Mouse (Mus musculus) embryonic facial prominence, embryonic 13.5 days (tissue): ENCODE results near the gene Gm21988. TPM values are rescaled to one million over a fixed set of nuclear protein-coding genes. Genes with fewer than 3 reads are reported as not detected.
A peak's percentile ranks its signal among the peaks of the same experiment; 100 is the strongest.

Source experiments
- ATAC-seq: fragments of 200-750 bp; cut with Nextera tagmentation; 2 replicates; pipeline ENCODE4 v1.8.0; 2017; ENCODE audit warnings: low read depth; ENCODE audit not compliant: insufficient number of reproducible peaks, insufficient read depth, low FRiP score, low TSS enrichment
- H3K27ac ChIP-seq: fragments of 300-500 bp; sonication (generic); 2 replicates; pipeline ENCODE4 v1.5.1; 2015; ENCODE audit warnings: moderate library complexity, mild to moderate bottlenecking, inconsistent platforms
- H3K27me3 ChIP-seq: fragments of 300-500 bp; sonication (generic); 2 replicates; pipeline ENCODE4 v1.6.1; 2015; ENCODE audit warnings: mild to moderate bottlenecking, inconsistent platforms
- H3K36me3 ChIP-seq: fragments of 300-500 bp; sonication (generic); 2 replicates; pipeline ENCODE4 v1.6.1; 2015; ENCODE audit warnings: mild to moderate bottlenecking, inconsistent platforms
- H3K4me1 ChIP-seq: fragments of 300-500 bp; sonication (generic); 2 replicates; pipeline ENCODE4 v1.6.1; 2015; ENCODE audit warnings: inconsistent platforms
- H3K4me2 ChIP-seq: fragments of 300-500 bp; sonication (generic); 2 replicates; pipeline ENCODE4 v1.6.1; 2015; ENCODE audit warnings: moderate library complexity, mild to moderate bottlenecking, inconsistent platforms
- H3K4me3 ChIP-seq: fragments of 300-500 bp; sonication (generic); 2 replicates; pipeline ENCODE4 v1.5.1; 2015; ENCODE audit warnings: mild to moderate bottlenecking, inconsistent platforms
- H3K9ac ChIP-seq: fragments of 300-500 bp; sonication (generic); 2 replicates; pipeline ENCODE4 v1.6.1; 2015; ENCODE audit warnings: mild to moderate bottlenecking, inconsistent platforms
- H3K9me3 ChIP-seq: fragments of 300-500 bp; sonication (generic); 2 replicates; pipeline ENCODE4 v1.6.1; 2016; ENCODE audit warnings: inconsistent platforms
- WGBS: fragments of 180-500 bp; shearing (Covaris S2); methylation state at CpG from one replicate; pipeline ENCODE4 v1.1.7; 2015; ENCODE audit warnings: mixed read lengths; 5-methylcytosine and 5-hydroxymethylcytosine counted together
- polyA plus RNA-seq: library from polyadenylated mRNA; unstranded; fragments of >200 nt; fragmentation: Nextera tagmentation; extraction: Ambion mirVana; gene quantifications from 2 replicates; pipeline ENCODE4 v1.2.1, GENCODE M21; 2015

The Gm21988 gene
- polyA plus RNA-seq, result 11.7 and 13.9 TPM in 2 replicates

GRCm38 (mm10) chr11:70239541-70240279 lies at the start of gene Gm21988, which contains the start of gene Rnasek:
Gene Gm21988 (minus strand): TSS chr11:70239830.
Gene Rnasek (minus strand): TSS chr11:70239842.
- H3K4me2 ChIP-seq, result peak within 1 kb of the TSS; percentile 83
- 1% methylated on average over 33 of the region's 35 CpGs for WGBS

GRCm38 (mm10) chr11:70289236-70289635 lies 49.6 kb upstream of the Gm21988 start:
- ATAC-seq, result no peak
- Histone ChIP-seq H3K4me3 (no peak overlapping the region), H3K27ac (no peak overlapping the region), H3K4me1 (no peaks in the 10 kb centered on the region; the same call in 1 of the 2 replicates), H3K9me3 (no peaks in the 10 kb centered on the region), H3K36me3 (no peaks in the 10 kb centered on the region), H3K4me2 (no peak overlapping the region), H3K27me3 (no peaks in the 10 kb centered on the region), H3K9ac (no peak overlapping the region)
- WGBS, result 45% methylated on average over 6 of the region's 6 CpGs

More at GRCm38 (mm10) chr11:70239541-70240279, at the start of gene Gm21988, which contains the start of gene Rnasek:
- Histone ChIP-seq H3K9me3 (no peaks in the 10 kb centered on the region), H3K4me3 (peak within 1 kb of the TSS; percentile 81), H3K9ac (peak within 1 kb of the TSS; percentile 87), H3K27ac (peak within 1 kb of the TSS; percentile 93), H3K36me3 (peaks cover 14% of the 10 kb centered on the region), H3K4me1 (peaks cover 37% of the 10 kb centered on the region), H3K27me3 (0 out of 2 replicates have a peak, but pooled peaks cover 2% of the 10 kb centered on the region)
- no peak for ATAC-seq

GRCm38 (mm10) chr11:70288102-70288501 lies 48.5 kb upstream of the Gm21988 start:
- Histone ChIP-seq H3K4me1 (no peaks in the 10 kb centered on the region; the same call in 1 of the 2 replicates), H3K27me3 (no peaks in the 10 kb centered on the region), H3K4me3 (no peak overlapping the region), H3K9ac (no peak overlapping the region), H3K27ac (no peak overlapping the region), H3K4me2 (no peak overlapping the region), H3K36me3 (no peaks in the 10 kb centered on the region), H3K9me3 (no peaks in the 10 kb centered on the region)
- ATAC-seq, result no peak
- 86% methylated on average over 10 of the region's 10 CpGs for WGBS

- no peak for ATAC-seq
- H3K9me3 ChIP-seq, result no peaks in the 10 kb centered on the region
- H3K4me2 ChIP-seq, result no peak overlapping the region
- H3K4me1 ChIP-seq, result no peaks in the 10 kb centered on the region; the same call in 1 of the 2 replicates
- H3K27me3 ChIP-seq, result no peaks in the 10 kb centered on the region
- no peak overlapping the region for H3K9ac ChIP-seq
- no peak overlapping the region for H3K4me3 ChIP-seq
- H3K27ac ChIP-seq, result no peak overlapping the region
- 84% methylated on average over 5 of the region's 5 CpGs for WGBS
- no peaks in the 10 kb centered on the region for H3K36me3 ChIP-seq
These were observed 46.1 kb upstream of the Gm21988 start for GRCm38 (mm10) chr11:70285686-70286085.

- 60% methylated on average over 3 of the region's 3 CpGs for whole genome bisulfite sequencing
- no peak overlapping the region for H3K4me2 ChIP-seq
- ATAC-seq, result no peak
- no peak overlapping the region for H3K4me3 ChIP-seq
- H3K4me1 ChIP-seq, result no peaks in the 10 kb centered on the region; the same call in 1 of the 2 replicates
- H3K27ac ChIP-seq, result no peak overlapping the region
- no peaks in the 10 kb centered on the region for H3K27me3 ChIP-seq
- no peaks in the 10 kb centered on the region for H3K36me3 ChIP-seq
- no peak overlapping the region for H3K9ac ChIP-seq
- no peaks in the 10 kb centered on the region for H3K9me3 ChIP-seq
These were observed 45.1 kb upstream of the Gm21988 start for GRCm38 (mm10) chr11:70284757-70285156.

- H3K4me2 ChIP-seq, result no peak overlapping the region
- no peak overlapping the region for H3K4me3 ChIP-seq
- H3K9me3 ChIP-seq, result no peaks in the 10 kb centered on the region
- H3K27ac ChIP-seq, result no peak overlapping the region
- WGBS, result 81% methylated on average over 4 of the region's 4 CpGs
- H3K4me1 ChIP-seq, result no peaks in the 10 kb centered on the region
- no peak overlapping the region for H3K9ac ChIP-seq
- no peaks in the 10 kb centered on the region for H3K36me3 ChIP-seq
- no peaks in the 10 kb centered on the region for H3K27me3 ChIP-seq
- no peak for ATAC-seq
These were observed 44.0 kb upstream of the Gm21988 start for GRCm38 (mm10) chr11:70283666-70284065.

GRCm38 (mm10) chr11:70280441-70280840 lies 40.8 kb upstream of the Gm21988 start:
- Histone ChIP-seq H3K27me3 (no peaks in the 10 kb centered on the region; the same call in 1 of the 2 replicates), H3K4me3 (no peak overlapping the region), H3K27ac (no peak overlapping the region), H3K9ac (no peak overlapping the region), H3K4me2 (no peak overlapping the region), H3K36me3 (no peaks in the 10 kb centered on the region), H3K4me1 (no peaks in the 10 kb centered on the region), H3K9me3 (no peaks in the 10 kb centered on the region)
- ATAC-seq, result no peak
- 59% methylated on average over 3 of the region's 3 CpGs for WGBS

- WGBS, result 81% methylated on average over 3 of the region's 3 CpGs
- Histone ChIP-seq H3K4me1 (no peaks in the 10 kb centered on the region), H3K36me3 (no peaks in the 10 kb centered on the region), H3K27ac (no peak overlapping the region), H3K9me3 (no peaks in the 10 kb centered on the region), H3K4me2 (no peak overlapping the region), H3K9ac (no peak overlapping the region), H3K4me3 (no peak overlapping the region), H3K27me3 (no peaks in the 10 kb centered on the region; the same call in 1 of the 2 replicates)
- no peak for ATAC-seq
These were observed 39.3 kb upstream of the Gm21988 start for GRCm38 (mm10) chr11:70278961-70279360.

- no peaks in the 10 kb centered on the region for H3K36me3 ChIP-seq
- H3K9ac ChIP-seq, result no peak overlapping the region
- no peaks in the 10 kb centered on the region for H3K4me1 ChIP-seq
- H3K27me3 ChIP-seq, result no peaks in the 10 kb centered on the region; the same call in 1 of the 2 replicates
- 64% methylated on average over 7 of the region's 7 CpGs for WGBS
- no peak for ATAC-seq
- H3K4me2 ChIP-seq, result no peak overlapping the region
- H3K9me3 ChIP-seq, result no peaks in the 10 kb centered on the region
- H3K27ac ChIP-seq, result no peak overlapping the region
- no peak overlapping the region for H3K4me3 ChIP-seq
These were observed 32.0 kb upstream of the Gm21988 start for GRCm38 (mm10) chr11:70271641-70272040.

- Histone ChIP-seq H3K27ac (no peak overlapping the region), H3K4me1 (no peaks in the 10 kb centered on the region; the same call in 1 of the 2 replicates), H3K4me2 (no peak overlapping the region), H3K27me3 (no peaks in the 10 kb centered on the region), H3K36me3 (no peaks in the 10 kb centered on the region), H3K9me3 (no peaks in the 10 kb centered on the region), H3K4me3 (no peak overlapping the region), H3K9ac (no peak overlapping the region)
- no peak for ATAC-seq
- WGBS, result 83% methylated on average over 1 of the region's 1 CpGs
These were observed 26.8 kb upstream of the Gm21988 start for GRCm38 (mm10) chr11:70266405-70266804.

GRCm38 (mm10) chr11:70265819-70266218 lies 26.2 kb upstream of the Gm21988 start:
- Histone ChIP-seq H3K4me1 (no peaks in the 10 kb centered on the region; the same call in 1 of the 2 replicates), H3K27me3 (no peaks in the 10 kb centered on the region), H3K4me3 (no peak overlapping the region), H3K36me3 (no peaks in the 10 kb centered on the region), H3K9ac (no peak overlapping the region), H3K9me3 (no peaks in the 10 kb centered on the region), H3K4me2 (no peak overlapping the region), H3K27ac (peak overlapping the region; percentile 39; the same call in 1 of the 2 replicates)
- WGBS, result 58% methylated on average over 4 of the region's 4 CpGs
- ATAC-seq, result no peak

GRCm38 (mm10) chr11:70265252-70265651 lies 25.6 kb upstream of the Gm21988 start:
- no peaks in the 10 kb centered on the region for H3K9me3 ChIP-seq
- ATAC-seq, result no peak
- no peaks in the 10 kb centered on the region for H3K36me3 ChIP-seq
- H3K4me3 ChIP-seq, result no peak overlapping the region
- H3K4me2 ChIP-seq, result no peak overlapping the region
- 46% methylated on average over 3 of the region's 3 CpGs for WGBS
- H3K9ac ChIP-seq, result no peak overlapping the region
- H3K27ac ChIP-seq, result peak overlapping the region; percentile 34; the same call in 1 of the 2 replicates
- no peaks in the 10 kb centered on the region; the same call in 1 of the 2 replicates for H3K4me1 ChIP-seq
- no peaks in the 10 kb centered on the region for H3K27me3 ChIP-seq
